8 mouse cellular contexts compared by ENCODE assay signal in the genomic region with DNA sequence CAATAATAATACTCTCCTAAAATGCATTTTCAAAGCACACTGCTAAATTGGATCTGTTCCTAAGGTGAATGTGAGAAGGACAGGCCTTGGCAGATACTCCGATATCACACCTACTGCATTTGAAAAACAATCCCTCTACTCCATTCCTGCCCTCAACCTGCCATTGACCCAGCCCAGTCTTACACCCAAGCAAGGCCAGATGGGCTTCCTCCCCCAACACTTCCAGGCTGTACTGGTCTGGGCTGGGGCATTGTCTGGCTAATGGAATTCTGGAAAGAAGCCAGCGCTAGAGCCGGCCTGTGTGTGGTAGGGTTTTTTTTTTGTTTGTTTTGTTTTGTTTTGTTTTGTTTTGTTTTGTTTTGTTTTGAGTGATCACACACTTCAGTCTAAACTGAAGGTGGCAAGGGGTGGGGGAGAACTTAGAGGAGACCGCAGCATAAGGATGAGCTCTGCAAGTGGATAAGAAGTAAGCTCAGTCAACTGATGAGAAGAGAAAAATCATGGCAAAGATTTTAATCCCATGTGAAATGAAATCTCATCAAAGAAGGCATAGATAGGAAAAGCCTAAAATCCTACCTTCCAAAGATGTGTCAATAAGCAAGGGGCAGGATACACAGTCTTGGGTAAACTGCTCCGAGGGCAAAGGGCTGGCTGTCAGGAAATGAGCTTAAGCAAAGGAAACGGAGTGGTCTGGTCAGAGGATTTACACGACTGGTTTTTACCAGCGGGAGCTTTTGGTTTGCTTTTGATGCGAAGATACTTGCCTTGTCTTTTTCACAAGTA. TPM values are rescaled to one million over a fixed set of nuclear protein-coding genes. Genes with fewer than 3 reads are reported as not detected.
DNase-seq lines count a peak whose midpoint lies in the region; ATAC-seq and TF ChIP-seq lines count a peak whose summit lies in the region.

No protein-coding gene starts in this region.

- no peaks in the 10 kb centered on the region for H3K36me3 ChIP-seq in kidney, adult 2 months (ENCODE audit: control insufficient read depth, insufficient read depth, low read length)
- no peaks in the 10 kb centered on the region for H3K36me3 ChIP-seq in midbrain, postnatal 0 days (ENCODE audit: insufficient read depth, low read length)

- H3K9ac ChIP-seq in midbrain, postnatal 0 days (replicated peaks; ENCODE audit: low read length, poor library complexity, severe bottlenecking), result no peak overlapping the region

- no peak overlapping the region for H3K27ac ChIP-seq in kidney, adult 2 months (ENCODE audit: insufficient read depth, low read depth, low read length)
- no peak overlapping the region for H3K27ac ChIP-seq in midbrain, postnatal 0 days (ENCODE audit: low read depth, low read length)

- DNase-seq in kidney, adult 2 months, result peak; percentile 41
- DNase-seq in kidney, adult 18-20 months, result no peak
- peak; percentile 36 for DNase-seq in heart, adult 8-10 months (ENCODE audit: low spot score)
- DNase-seq in kidney, postnatal 14 days, result peak; percentile 37
- DNase-seq in midbrain, postnatal 0 days (ENCODE audit: low spot score), result peak; percentile 50
- no peak for DNase-seq in c-Kit-positive CD71-positive TER-119-positive erythroid progenitor cells, embryonic 14.5 days (ENCODE audit: low spot score)
- no peak for DNase-seq in urinary bladder, postnatal 10 days (ENCODE audit: low spot score)

- H3K4me2 ChIP-seq in midbrain, postnatal 0 days (ENCODE audit: low read depth, low read length, poor library complexity, severe bottlenecking), result no peak overlapping the region

- no peak for ATAC-seq in midbrain, postnatal 0 days (ENCODE audit: low FRiP score)
- ATAC-seq in cerebellum, adult (ENCODE audit: insufficient number of reproducible peaks, low FRiP score, low TSS enrichment), result no peak

- H3K9me3 ChIP-seq in midbrain, postnatal 0 days (ENCODE audit: low read length), result no peaks in the 10 kb centered on the region

- TF ChIP-seq POLR2A in kidney, adult 2 months (IDR thresholded peaks at IDR 0.05; ENCODE audit: low read depth, low read length), result no peak

- TF ChIP-seq CTCF in kidney, adult 2 months (conservative IDR thresholded peaks at IDR 0.05; ENCODE audit: insufficient read depth, insufficient read length, low read depth, low read length), result no peak
- TF ChIP-seq CTCF in midbrain, postnatal 0 days (IDR thresholded peaks at IDR 0.05), result no peak

- 38% methylated on average over 9 of the region's 9 CpGs for WGBS in kidney, adult 2 months
- 20% methylated on average over 9 of the region's 9 CpGs for WGBS in midbrain, postnatal 0 days

- H3K27me3 ChIP-seq in kidney, adult 2 months (replicated peaks; ENCODE audit: control insufficient read depth, insufficient read depth, low read length), result no peaks in the 10 kb centered on the region
- no peaks in the 10 kb centered on the region for H3K27me3 ChIP-seq in midbrain, postnatal 0 days (ENCODE audit: insufficient read depth, low read length)

- no peak overlapping the region for H3K4me3 ChIP-seq in kidney, adult 2 months (ENCODE audit: insufficient read depth, low read depth, low read length)
- no peak overlapping the region for H3K4me3 ChIP-seq in midbrain, postnatal 0 days (ENCODE audit: low read depth, low read length)

- no peaks in the 10 kb centered on the region for H3K4me1 ChIP-seq in kidney, adult 2 months (ENCODE audit: control insufficient read depth, insufficient read depth, low read length)
- no peaks in the 10 kb centered on the region for H3K4me1 ChIP-seq in midbrain, postnatal 0 days (ENCODE audit: insufficient read depth, low read length)

RNA-seq across cellular contexts. Expression of a gene that starts 39.6 kb away (rescaled TPM):
- polyA plus RNA-seq in kidney, adult 2 months (2012; rRNA removed), result 11.6 and 12.4 TPM in 2 replicates
- total RNA-seq in heart, adult 8-10 months (2022), result 10 to 100 TPM; 17.8 to 23.5 (median 18.6) TPM
- 67.4 and 94.0 TPM in 2 replicates for total RNA-seq in midbrain, postnatal 0 days (2014; rRNA removed)
- polyA plus RNA-seq in midbrain, postnatal 0 days (2015; fragmentation: Nextera tagmentation; extraction: Ambion mirVana), result 117 and 129 TPM in 2 replicates

Comparison
In these comparisons a context has a peak if more than half of its experiments do, and no peak if none do; other contexts are left out.
1. DNase-seq: peak in kidney, adult 2 months (single experiment), heart, adult 8-10 months (single experiment), kidney, postnatal 14 days (single experiment) and midbrain, postnatal 0 days (single experiment); none in kidney, adult 18-20 months (single experiment), c-Kit-positive CD71-positive TER-119-positive erythroid progenitor cells, embryonic 14.5 days (single experiment) and urinary bladder, postnatal 10 days (single experiment).